Mouse (Mus musculus) cerebellum, adult 9-10 months (tissue): ENCODE results near the gene Hcn2.
"Not testable (repeated sequence)": the region's sequence is repeated elsewhere in the genome, so short reads cannot be mapped to it uniquely, and the experiment has no call there.

Experiments used
- DNase-seq: peaks from one replicate; pipeline ENCODE4 v3.0.0; 2022

Gene Hcn2

GRCm38 (mm10) chr10:79688720-79689119, 27.7 kb upstream of the Hcn2 start, which contains the start of gene Gzmm:
Gzmm (plus strand) TSS chr10:79689020.
- no peak for DNase-seq

- DNase-seq: no peak
Measured at GRCm38 (mm10) chr10:79689178-79689577, 27.3 kb upstream of the Hcn2 start.

- DNase-seq: no peak
Measured at GRCm38 (mm10) chr10:79691986-79692548, 24.4 kb upstream of the Hcn2 start.

GRCm38 (mm10) chr10:79693580-79694378, 22.7 kb upstream of the Hcn2 start:
- no peak for DNase-seq

- DNase-seq: no peak
Measured at GRCm38 (mm10) chr10:79694379-79694655, 22.1 kb upstream of the Hcn2 start.

GRCm38 (mm10) chr10:79695231-79696128, 21.0 kb upstream of the Hcn2 start:
- peak; percentile 85 for DNase-seq

GRCm38 (mm10) chr10:79696129-79696651, 20.2 kb upstream of the Hcn2 start:
- peak; percentile 54 for DNase-seq

GRCm38 (mm10) chr10:79697916-79698315, 18.5 kb upstream of the Hcn2 start:
- peak; percentile 91 for DNase-seq

GRCm38 (mm10) chr10:79698459-79698858, 18.0 kb upstream of the Hcn2 start:
- peak; percentile 53 for DNase-seq

- DNase-seq: no peak
Measured at GRCm38 (mm10) chr10:79700676-79701075, 15.8 kb upstream of the Hcn2 start.

- peak; percentile 62 for DNase-seq
Measured at GRCm38 (mm10) chr10:79701443-79702129, 14.8 kb upstream of the Hcn2 start.

GRCm38 (mm10) chr10:79702970-79703369, 13.5 kb upstream of the Hcn2 start:
- not testable (repeated sequence) for DNase-seq

- peak; percentile 58 for DNase-seq
Measured at GRCm38 (mm10) chr10:79703541-79703940, 12.9 kb upstream of the Hcn2 start.

GRCm38 (mm10) chr10:79704065-79704969, 12.1 kb upstream of the Hcn2 start, which contains the start of gene Bsg:
Bsg (plus strand) TSS chr10:79704491.
- peak; percentile 99 for DNase-seq

GRCm38 (mm10) chr10:79704970-79705360, 11.5 kb upstream of the Hcn2 start:
- no peak for DNase-seq

GRCm38 (mm10) chr10:79705951-79706350, 10.5 kb upstream of the Hcn2 start:
- peak; percentile 59 for DNase-seq

- DNase-seq: peak; percentile 75
Measured at GRCm38 (mm10) chr10:79706406-79707094, 9.9 kb upstream of the Hcn2 start.

GRCm38 (mm10) chr10:79707162-79707561, 9.3 kb upstream of the Hcn2 start:
- peak; percentile 84 for DNase-seq

- DNase-seq: peak; percentile 50
Measured at GRCm38 (mm10) chr10:79707759-79708158, 8.7 kb upstream of the Hcn2 start.

- no peak for DNase-seq
Measured at GRCm38 (mm10) chr10:79708668-79709067, 7.8 kb upstream of the Hcn2 start.

GRCm38 (mm10) chr10:79709307-79709706, 7.1 kb upstream of the Hcn2 start:
- DNase-seq: no peak
